Mouse (Mus musculus) bone marrow macrophage, adult 2 months (primary cell): ENCODE results near the gene Olfr769.

Experiments
- CTCF ChIP-seq: IDR thresholded peaks from 2 replicates; pipeline ENCODE4 v1.5.1; 2012; ENCODE audit warnings: low read depth, mild to moderate bottlenecking, low read length, moderate library complexity
- POLR2A ChIP-seq: IDR thresholded peaks from 2 replicates; pipeline ENCODE4 v1.6.1; 2012; ENCODE audit warnings: mild to moderate bottlenecking, low read depth, low read length, borderline replicate concordance

DNA sequence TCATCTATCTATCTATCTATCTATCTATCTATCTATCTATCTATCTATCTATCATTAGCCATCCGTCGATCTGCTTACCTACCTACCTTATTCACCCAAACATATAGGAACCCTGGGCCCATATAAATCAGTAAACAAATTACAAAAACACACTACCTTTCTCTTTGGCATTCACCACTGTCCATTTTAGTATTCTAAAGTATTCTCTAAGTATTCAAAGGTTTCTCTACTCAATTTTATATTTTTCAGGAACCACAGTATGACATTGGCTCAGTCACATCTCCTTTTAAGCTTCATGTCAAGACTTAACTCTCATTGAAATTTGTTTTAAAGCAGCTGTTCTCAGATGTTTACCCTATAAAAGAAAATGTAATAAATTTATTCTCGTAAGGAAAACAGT lies 2.5 kb downstream of the Olfr769 start:
- no peak for TF ChIP-seq CTCF
- TF ChIP-seq POLR2A, result no peak
